Mouse (Mus musculus) intestine, embryonic 14.5 days (tissue): Measurements from ENCODE around the gene Coro1c. TPM values are rescaled to one million over a fixed set of nuclear protein-coding genes. Genes with fewer than 3 reads are reported as not detected.

Experiments used
- polyA plus RNA-seq: library from polyadenylated mRNA; unstranded; fragments of >200 nt; fragmentation: Nextera tagmentation; extraction: Ambion mirVana; gene quantifications from 2 replicates; pipeline ENCODE4 v1.2.1, GENCODE M21; 2014

Coro1c gene
- polyA plus RNA-seq, 1 experiment from 2014 or later: 185 TPM

Other genes starting within 250 kb of the Coro1c start
- not detected in 2 replicates for gene 1700069L16Rik, start 184.0 kb downstream of the Coro1c start, polyA plus RNA-seq
- 3.3 and 3.6 TPM in 2 replicates for gene Ficd, start 173.0 kb downstream of the Coro1c start, polyA plus RNA-seq
- 44.0 and 46.3 TPM in 2 replicates for gene Sart3, start 136.2 kb downstream of the Coro1c start, polyA plus RNA-seq
- gene Iscu, start 136.0 kb downstream of the Coro1c start, polyA plus RNA-seq: 108 and 110 TPM in 2 replicates
- 41.9 and 46.1 TPM in 2 replicates for gene Tmem119, start 108.2 kb downstream of the Coro1c start, polyA plus RNA-seq
- gene Selplg, start 76.1 kb downstream of the Coro1c start, polyA plus RNA-seq: 4.0 and 4.7 TPM in 2 replicates
- gene Ssh1, start 85.1 kb upstream of the Coro1c start, polyA plus RNA-seq: 19.4 and 19.6 TPM in 2 replicates
- gene Dao, start 94.9 kb upstream of the Coro1c start, polyA plus RNA-seq: 5.1 and 5.7 TPM in 2 replicates
- 10.1 and 11.4 TPM in 2 replicates for gene Usp30, start 156.7 kb upstream of the Coro1c start, polyA plus RNA-seq
- gene Svop, start 182.8 kb upstream of the Coro1c start, polyA plus RNA-seq: 3.1 and 3.7 TPM in 2 replicates
- gene Alkbh2, start 219.5 kb upstream of the Coro1c start, polyA plus RNA-seq: 9.4 and 12.6 TPM in 2 replicates
- 38.2 and 41.6 TPM in 2 replicates for gene Ung, start 221.6 kb upstream of the Coro1c start, polyA plus RNA-seq
- 2.3 and 2.4 TPM in 2 replicates for gene Acacb, start 237.8 kb upstream of the Coro1c start, polyA plus RNA-seq